Mouse (Mus musculus) myocyte (in vitro differentiated cells): ENCODE results near the gene Zmym6.

Experiments
- CEBPB ChIP-seq: IDR thresholded peaks from 2 replicates; pipeline ENCODE4 v1.6.1; 2011; ENCODE audit warnings: mild to moderate bottlenecking, moderate library complexity; ENCODE audit not compliant: poor library complexity, insufficient read depth, severe bottlenecking
- E2F4 ChIP-seq: IDR thresholded peaks from one replicate; pipeline ENCODE4 v1.6.1; 2011; ENCODE audit warnings: mild to moderate bottlenecking, control low read depth, moderate library complexity; ENCODE audit not compliant: insufficient read depth
- MAX ChIP-seq: IDR thresholded peaks from one replicate; pipeline ENCODE4 v1.6.1; 2011; ENCODE audit warnings: low read depth, mild to moderate bottlenecking, control low read depth
- MYOD1 ChIP-seq, 3 experiments: IDR thresholded peaks; one replicate each; pipeline ENCODE4 v1.6.1; 2011; ENCODE audit warnings: control low read depth in 2 of 3, low read depth in 2 of 3, mild to moderate bottlenecking in 2 of 3, moderate library complexity in 1 of 3; ENCODE audit not compliant: insufficient read length in 2 of 3, control insufficient read depth in 1 of 3
- MYOG ChIP-seq, 3 experiments: IDR thresholded peaks; one replicate each; pipeline ENCODE4 v1.6.1; 2011; ENCODE audit warnings: control low read depth in 2 of 3, low read depth in 2 of 3, mild to moderate bottlenecking in 2 of 3; ENCODE audit not compliant: insufficient read length in 2 of 3, control insufficient read depth in 1 of 3, insufficient read depth in 1 of 3
- POLR2A ChIP-seq: IDR thresholded peaks from one replicate; pipeline ENCODE4 v1.6.1; 2011; ENCODE audit warnings: low read depth, mild to moderate bottlenecking, control low read depth, moderate library complexity; ENCODE audit not compliant: insufficient read length
- POLR2AphosphoS2 ChIP-seq: IDR thresholded peaks from one replicate; pipeline ENCODE4 v1.6.1; 2011; ENCODE audit warnings: low read depth, control low read depth; ENCODE audit not compliant: insufficient read length
- TCF12 ChIP-seq: IDR thresholded peaks from one replicate; pipeline ENCODE4 v1.6.1; 2011; ENCODE audit warnings: mild to moderate bottlenecking, control low read depth; ENCODE audit not compliant: poor library complexity, insufficient read depth, severe bottlenecking
- USF1 ChIP-seq: IDR thresholded peaks from one replicate; pipeline ENCODE4 v1.6.1; 2011; ENCODE audit warnings: low read depth, mild to moderate bottlenecking, control low read depth, moderate library complexity

GRCm38 (mm10) chr4:127060585-127061290, 16.4 kb upstream of the Zmym6 start, which contains the start of gene Zmym1:
- TF ChIP-seq POLR2AphosphoS2 (peak; percentile 70), CEBPB (no peak), POLR2A (peak; percentile 76), MYOD1 (IDR thresholded peaks at IDR 0.05; ENCODE audit: control insufficient read depth in 1 of 3, insufficient read length in 2 of 3, low read depth in 2 of 3) (no peak), E2F4 (peak; percentile 88), TCF12 (no peak), USF1 (no peak), MYOG (IDR thresholded peaks at IDR 0.05; ENCODE audit: control insufficient read depth in 1 of 3, insufficient read depth in 1 of 3, insufficient read length in 2 of 3, low read depth in 2 of 3) (no peak), MAX (no peak)
